Mouse (Mus musculus): ENCODE data around the gene Trim41. TPM values are rescaled to one million over a fixed set of nuclear protein-coding genes. Genes with fewer than 3 reads are reported as not detected.

Trim41 gene
- 3.6 and 4.2 TPM in 2 replicates for polyA plus RNA-seq (2014; fragmentation: Nextera tagmentation; extraction: Ambion mirVana)

GRCm38 (mm10) chr11:48816800-48817665, at the start of gene Trim41:
Gene Trim41, minus strand, starts transcription at chr11:48817353.
- ATAC-seq (ENCODE audit: insufficient read depth, low FRiP score, low TSS enrichment), result peak; percentile 97
- Histone ChIP-seq H3K27me3 (ENCODE audit: control insufficient read depth, insufficient read depth, low read length) (no peaks in the 10 kb centered on the region), H3K4me2 (ENCODE audit: low read depth) (peak within 1 kb of the TSS; percentile 79), H3K4me1 (ENCODE audit: control insufficient read depth, insufficient read depth, low read length) (peaks cover 7% of the 10 kb centered on the region; the same call in 1 of the 2 replicates), H3K9ac (ENCODE audit: low read length) (peak within 1 kb of the TSS; percentile 74), H3K4me3 (ENCODE audit: low read depth, low read length) (peak within 1 kb of the TSS; percentile 66), H3K36me3 (ENCODE audit: control insufficient read depth, insufficient read depth, low read length) (no peaks in the 10 kb centered on the region), H3K27ac (ENCODE audit: low read depth, low read length) (peak within 1 kb of the TSS; percentile 83), H3K9me3 (ENCODE audit: control insufficient read depth, low read length) (no peaks in the 10 kb centered on the region)
- peak; percentile 99 for DNase-seq (ENCODE audit: low spot score)
- WGBS, result under 1% methylated on average over 69 of the region's 77 CpGs

- Histone ChIP-seq H3K4me2 (ENCODE audit: low read depth) (no peak overlapping the region), H3K4me1 (ENCODE audit: control insufficient read depth, insufficient read depth, low read length) (no peaks in the 10 kb centered on the region), H3K27me3 (ENCODE audit: control insufficient read depth, insufficient read depth, low read length) (no peaks in the 10 kb centered on the region), H3K36me3 (ENCODE audit: control insufficient read depth, insufficient read depth, low read length) (no peaks in the 10 kb centered on the region), H3K27ac (ENCODE audit: low read depth, low read length) (no peak overlapping the region), H3K4me3 (ENCODE audit: low read depth, low read length) (no peak overlapping the region), H3K9me3 (ENCODE audit: control insufficient read depth, low read length) (no peaks in the 10 kb centered on the region), H3K9ac (ENCODE audit: low read length) (no peak overlapping the region)
- WGBS, result 95% methylated on average over 9 of the region's 9 CpGs
- no peak for DNase-seq (ENCODE audit: low spot score)
- ATAC-seq (ENCODE audit: insufficient read depth, low FRiP score, low TSS enrichment), result no peak
These were observed 49.3 kb upstream of the Trim41 start for GRCm38 (mm10) chr11:48866481-48866880.

- H3K4me1 ChIP-seq (ENCODE audit: control insufficient read depth, insufficient read depth, low read length), result no peaks in the 10 kb centered on the region
- H3K9me3 ChIP-seq (ENCODE audit: control insufficient read depth, low read length), result no peaks in the 10 kb centered on the region
- WGBS, result 91% methylated on average over 3 of the region's 3 CpGs
- DNase-seq (ENCODE audit: low spot score), result no peak
- H3K27ac ChIP-seq (ENCODE audit: low read depth, low read length), result no peak overlapping the region
- H3K9ac ChIP-seq (ENCODE audit: low read length), result no peak overlapping the region
- no peak for ATAC-seq (ENCODE audit: insufficient read depth, low FRiP score, low TSS enrichment)
- H3K27me3 ChIP-seq (ENCODE audit: control insufficient read depth, insufficient read depth, low read length), result no peaks in the 10 kb centered on the region
- no peak overlapping the region for H3K4me2 ChIP-seq (ENCODE audit: low read depth)
- H3K36me3 ChIP-seq (ENCODE audit: control insufficient read depth, insufficient read depth, low read length), result no peaks in the 10 kb centered on the region
- no peak overlapping the region for H3K4me3 ChIP-seq (ENCODE audit: low read depth, low read length)
These were observed 46.7 kb upstream of the Trim41 start for GRCm38 (mm10) chr11:48863808-48864207.

GRCm38 (mm10) chr11:48862784-48863319, 45.7 kb upstream of the Trim41 start:
- ATAC-seq (ENCODE audit: insufficient read depth, low FRiP score, low TSS enrichment), result no peak
- H3K4me1 ChIP-seq (ENCODE audit: control insufficient read depth, insufficient read depth, low read length), result no peaks in the 10 kb centered on the region
- H3K27me3 ChIP-seq (ENCODE audit: control insufficient read depth, insufficient read depth, low read length), result no peaks in the 10 kb centered on the region
- H3K4me3 ChIP-seq (ENCODE audit: low read depth, low read length), result no peak overlapping the region
- H3K9me3 ChIP-seq (ENCODE audit: control insufficient read depth, low read length), result no peaks in the 10 kb centered on the region
- H3K9ac ChIP-seq (ENCODE audit: low read length), result no peak overlapping the region
- H3K27ac ChIP-seq (ENCODE audit: low read depth, low read length), result no peak overlapping the region
- WGBS, result 80% methylated on average over 1 of the region's 1 CpGs
- H3K4me2 ChIP-seq (ENCODE audit: low read depth), result no peak overlapping the region
- H3K36me3 ChIP-seq (ENCODE audit: control insufficient read depth, insufficient read depth, low read length), result no peaks in the 10 kb centered on the region
- no peak for DNase-seq (ENCODE audit: low spot score)

GRCm38 (mm10) chr11:48859014-48859413, 41.9 kb upstream of the Trim41 start:
- H3K27ac ChIP-seq (ENCODE audit: low read depth, low read length), result no peak overlapping the region
- 0 out of 2 replicates have a peak, but pooled peaks cover 5% of the 10 kb centered on the region for H3K4me1 ChIP-seq (ENCODE audit: control insufficient read depth, insufficient read depth, low read length)
- ATAC-seq (ENCODE audit: insufficient read depth, low FRiP score, low TSS enrichment), result no peak
- peak overlapping the region; percentile 56; the same call in 1 of the 2 replicates for H3K4me2 ChIP-seq (ENCODE audit: low read depth)
- H3K27me3 ChIP-seq (ENCODE audit: control insufficient read depth, insufficient read depth, low read length), result no peaks in the 10 kb centered on the region
- H3K36me3 ChIP-seq (ENCODE audit: control insufficient read depth, insufficient read depth, low read length), result no peaks in the 10 kb centered on the region
- H3K4me3 ChIP-seq (ENCODE audit: low read depth, low read length), result no peak overlapping the region
- 0% methylated on average over 6 of the region's 6 CpGs for WGBS
- no peak overlapping the region for H3K9ac ChIP-seq (ENCODE audit: low read length)
- peak; percentile 51 for DNase-seq (ENCODE audit: low spot score)
- H3K9me3 ChIP-seq (ENCODE audit: control insufficient read depth, low read length), result no peaks in the 10 kb centered on the region

- no peaks in the 10 kb centered on the region for H3K27me3 ChIP-seq (ENCODE audit: control insufficient read depth, insufficient read depth, low read length)
- under 1% methylated on average over 31 of the region's 31 CpGs for WGBS
- ATAC-seq (ENCODE audit: insufficient read depth, low FRiP score, low TSS enrichment) (peak; percentile 83), DNase-seq (ENCODE audit: low spot score) (peak; percentile 85)
- no peaks in the 10 kb centered on the region for H3K36me3 ChIP-seq (ENCODE audit: control insufficient read depth, insufficient read depth, low read length)
- H3K9me3 ChIP-seq (ENCODE audit: control insufficient read depth, low read length), result no peaks in the 10 kb centered on the region
- H3K4me1 ChIP-seq (ENCODE audit: control insufficient read depth, insufficient read depth, low read length), result peaks cover 5% of the 10 kb centered on the region; the same call in 1 of the 2 replicates
- H3K27ac ChIP-seq (ENCODE audit: low read depth, low read length), result no peak overlapping the region
- peak overlapping the region; percentile 61 for H3K4me3 ChIP-seq (ENCODE audit: low read depth, low read length)
- 0 out of 2 replicates have a peak overlapping the region, but pooled peaks have one; percentile 1 for H3K9ac ChIP-seq (ENCODE audit: low read length)
- peak overlapping the region; percentile 92 for H3K4me2 ChIP-seq (ENCODE audit: low read depth)
These were observed 36.5 kb upstream of the Trim41 start for GRCm38 (mm10) chr11:48853474-48854180.

- WGBS, result 7% methylated on average over 23 of the region's 23 CpGs
- Histone ChIP-seq H3K4me3 (ENCODE audit: low read depth, low read length) (peak overlapping the region; percentile 61), H3K9ac (ENCODE audit: low read length) (peak overlapping the region; percentile 23; the same call in 1 of the 2 replicates), H3K4me2 (ENCODE audit: low read depth) (peak overlapping the region; percentile 92), H3K27me3 (ENCODE audit: control insufficient read depth, insufficient read depth, low read length) (no peaks in the 10 kb centered on the region), H3K4me1 (ENCODE audit: control insufficient read depth, insufficient read depth, low read length) (peaks cover 5% of the 10 kb centered on the region; the same call in 1 of the 2 replicates), H3K36me3 (ENCODE audit: control insufficient read depth, insufficient read depth, low read length) (no peaks in the 10 kb centered on the region), H3K27ac (ENCODE audit: low read depth, low read length) (no peak overlapping the region), H3K9me3 (ENCODE audit: control insufficient read depth, low read length) (no peaks in the 10 kb centered on the region)
- ATAC-seq (ENCODE audit: insufficient read depth, low FRiP score, low TSS enrichment) (peak; percentile 28), DNase-seq (ENCODE audit: low spot score) (no peak)
These were observed 35.7 kb upstream of the Trim41 start for GRCm38 (mm10) chr11:48852624-48853473.

GRCm38 (mm10) chr11:48852190-48852589, 35.0 kb upstream of the Trim41 start:
- no peak for ATAC-seq (ENCODE audit: insufficient read depth, low FRiP score, low TSS enrichment)
- H3K9ac ChIP-seq (ENCODE audit: low read length), result no peak overlapping the region
- H3K27ac ChIP-seq (ENCODE audit: low read depth, low read length), result no peak overlapping the region
- H3K36me3 ChIP-seq (ENCODE audit: control insufficient read depth, insufficient read depth, low read length), result no peaks in the 10 kb centered on the region
- DNase-seq (ENCODE audit: low spot score), result no peak
- no peaks in the 10 kb centered on the region for H3K27me3 ChIP-seq (ENCODE audit: control insufficient read depth, insufficient read depth, low read length)
- 81% methylated on average over 4 of the region's 4 CpGs for WGBS
- H3K9me3 ChIP-seq (ENCODE audit: control insufficient read depth, low read length), result no peaks in the 10 kb centered on the region
- H3K4me3 ChIP-seq (ENCODE audit: low read depth, low read length), result no peak overlapping the region
- peaks cover 5% of the 10 kb centered on the region; the same call in 1 of the 2 replicates for H3K4me1 ChIP-seq (ENCODE audit: control insufficient read depth, insufficient read depth, low read length)
- no peak overlapping the region for H3K4me2 ChIP-seq (ENCODE audit: low read depth)
